Mouse (Mus musculus): ENCODE data around the gene Egln1. TPM values are rescaled to one million over a fixed set of nuclear protein-coding genes. Genes with fewer than 3 reads are reported as not detected.

Gene Egln1
- total and polyA plus RNA-seq, 3 experiments = 146 to 374 (median 331) TPM

GRCm38 (mm10) chr8:124922490-124923089 lies 26.5 kb downstream of the Egln1 start:
- H3K9ac ChIP-seq (ENCODE audit: low read depth, low read length) = no peak overlapping the region
- 20% methylated on average over 11 of the region's 11 CpGs for WGBS

GRCm38 (mm10) chr8:124921369-124922279 lies 27.5 kb downstream of the Egln1 start:
- peaks cover 52% of the 10 kb centered on the region for H3K4me1 ChIP-seq (ENCODE audit: control insufficient read depth, insufficient read depth, low read length)
- TF ChIP-seq EP300 (IDR thresholded peaks at IDR 0.05; ENCODE audit: insufficient read depth, low read depth, low read length) = peak; percentile 82
- peak; percentile 25; the same call in 1 of the 2 replicates for TF ChIP-seq POLR2A (IDR thresholded peaks at IDR 0.05; ENCODE audit: insufficient read depth, low read depth, low read length)
- TF ChIP-seq CTCF (IDR thresholded peaks at IDR 0.05) = peak; percentile 54

More at GRCm38 (mm10) chr8:124922490-124923089, 26.5 kb downstream of the Egln1 start:
- Histone ChIP-seq H3K4me1 (ENCODE audit: control insufficient read depth, insufficient read depth, low read length) (peaks cover 61% of the 10 kb centered on the region), H3K27ac (peak overlapping the region; percentile 91), H3K27me3 (ENCODE audit: control insufficient read depth, insufficient read depth, low read length) (no peaks in the 10 kb centered on the region), H3K79me2 (replicated peaks; ENCODE audit: control insufficient read depth, insufficient read depth, low read length) (peaks cover 14% of the 10 kb centered on the region), H3K4me3 (no peak overlapping the region), H3K36me3 (ENCODE audit: control insufficient read depth, insufficient read depth, low read length) (peaks cover 2% of the 10 kb centered on the region)
- TF ChIP-seq EP300 (IDR thresholded peaks at IDR 0.05; ENCODE audit: insufficient read depth, low read depth, low read length) = no peak
- peak; percentile 28; the same call in 1 of the 2 replicates for TF ChIP-seq POLR2A (IDR thresholded peaks at IDR 0.05; ENCODE audit: insufficient read depth, low read depth, low read length)
- no peak for DNase-seq
- intact Hi-C loops (cut with DNase I) = no loop called here

GRCm38 (mm10) chr8:124917741-124918484 lies 31.2 kb downstream of the Egln1 start:
- H3K4me1 ChIP-seq (ENCODE audit: control insufficient read depth, insufficient read depth, low read length) = peaks cover 31% of the 10 kb centered on the region
- 60% methylated on average over 18 of the region's 18 CpGs for WGBS

More at GRCm38 (mm10) chr8:124921369-124922279, 27.5 kb downstream of the Egln1 start:
- intact Hi-C loops (cut with DNase I) = no loop called here
- 30% methylated on average over 18 of the region's 18 CpGs for WGBS
- H3K79me2 ChIP-seq (replicated peaks; ENCODE audit: control insufficient read depth, insufficient read depth, low read length) = peaks cover 15% of the 10 kb centered on the region
- peak overlapping the region; percentile 91 for H3K27ac ChIP-seq
- no peaks in the 10 kb centered on the region; the same call in none of the 2 replicates for H3K36me3 ChIP-seq (ENCODE audit: control insufficient read depth, insufficient read depth, low read length)
- peak overlapping the region; percentile 64 for H3K9ac ChIP-seq (ENCODE audit: low read depth, low read length)
- H3K27me3 ChIP-seq (ENCODE audit: control insufficient read depth, insufficient read depth, low read length) = no peaks in the 10 kb centered on the region
- DNase-seq = peak; percentile 58 to 76
- peak overlapping the region; percentile 3; the same call in 1 of the 2 replicates for H3K4me3 ChIP-seq

GRCm38 (mm10) chr8:124914061-124914460 lies 35.1 kb downstream of the Egln1 start:
- H3K27me3 ChIP-seq (ENCODE audit: control insufficient read depth, insufficient read depth, low read length) = no peaks in the 10 kb centered on the region
- intact Hi-C loops (cut with DNase I) = loop anchor here (5.0 kb wide), 1 partner anchor 33 kb away; the partner anchor contains the start of gene Egln1
- DNase-seq = no peak
- H3K4me1 ChIP-seq (ENCODE audit: control insufficient read depth, insufficient read depth, low read length) = peaks cover 23% of the 10 kb centered on the region
- H3K9ac ChIP-seq (ENCODE audit: low read depth, low read length) = no peak overlapping the region
- peaks cover 4% of the 10 kb centered on the region; the same call in 1 of the 2 replicates for H3K36me3 ChIP-seq (ENCODE audit: control insufficient read depth, insufficient read depth, low read length)
- no peak overlapping the region for H3K4me3 ChIP-seq
- WGBS = 96% methylated on average over 5 of the region's 5 CpGs
- H3K27ac ChIP-seq = no peak overlapping the region
- no peak for TF ChIP-seq POLR2A (IDR thresholded peaks at IDR 0.05; ENCODE audit: insufficient read depth, low read depth, low read length)
- no peak for TF ChIP-seq CTCF (IDR thresholded peaks at IDR 0.05)
- no peak for TF ChIP-seq EP300 (IDR thresholded peaks at IDR 0.05; ENCODE audit: insufficient read depth, low read depth, low read length)
- peaks cover 10% of the 10 kb centered on the region for H3K79me2 ChIP-seq (replicated peaks; ENCODE audit: control insufficient read depth, insufficient read depth, low read length)

More at GRCm38 (mm10) chr8:124917741-124918484, 31.2 kb downstream of the Egln1 start:
- H3K36me3 ChIP-seq (ENCODE audit: control insufficient read depth, insufficient read depth, low read length) = no peaks in the 10 kb centered on the region; the same call in 1 of the 2 replicates
- H3K27me3 ChIP-seq (ENCODE audit: control insufficient read depth, insufficient read depth, low read length) = no peaks in the 10 kb centered on the region
- TF ChIP-seq CTCF (IDR thresholded peaks at IDR 0.05) (no peak), EP300 (IDR thresholded peaks at IDR 0.05; ENCODE audit: insufficient read depth, low read depth, low read length) (no peak), POLR2A (IDR thresholded peaks at IDR 0.05; ENCODE audit: insufficient read depth, low read depth, low read length) (no peak)
- H3K9ac ChIP-seq (ENCODE audit: low read depth, low read length) = 0 out of 2 replicates have a peak overlapping the region, but pooled peaks have one; percentile 24
- intact Hi-C loops (cut with DNase I) = no loop called here
- H3K27ac ChIP-seq = peak overlapping the region; percentile 67
- no peak overlapping the region for H3K4me3 ChIP-seq
- peaks cover 12% of the 10 kb centered on the region for H3K79me2 ChIP-seq (replicated peaks; ENCODE audit: control insufficient read depth, insufficient read depth, low read length)
- no peak for DNase-seq
